Mouse (Mus musculus): Measurements from ENCODE around the gene Rimbp2. TPM values are rescaled to one million over a fixed set of nuclear protein-coding genes. Genes with fewer than 3 reads are reported as not detected.
"Not testable (repeated sequence)": the region's sequence is repeated elsewhere in the genome, so short reads cannot be mapped to it uniquely, and the experiment has no call there.

Rimbp2 gene
- total RNA-seq, 4 experiments from 2014 or later: 109 to 137 (median 123) TPM

DNA sequence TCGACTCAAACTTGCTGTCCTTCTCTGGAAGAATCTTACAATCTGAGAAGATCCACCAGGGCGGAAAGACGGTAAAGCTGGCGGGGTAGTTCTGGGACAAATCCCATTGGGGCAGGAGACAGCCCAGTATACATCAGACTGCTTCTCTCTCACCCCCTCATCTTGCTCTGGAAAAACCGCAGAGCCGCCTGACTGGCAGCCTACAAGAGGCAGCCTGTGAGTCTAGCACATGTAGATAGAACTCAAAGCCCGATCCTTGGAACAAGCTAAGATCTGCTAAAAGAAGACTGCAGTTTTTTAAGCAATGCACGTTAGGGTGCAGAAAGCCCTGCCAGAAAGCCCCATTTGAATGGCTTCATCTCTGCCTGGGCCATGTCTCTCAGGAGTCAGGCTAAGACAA is 207.0 kb downstream of the Rimbp2 start:
- DNase-seq (ENCODE audit: low spot score in 2 of 2): no peak

DNA sequence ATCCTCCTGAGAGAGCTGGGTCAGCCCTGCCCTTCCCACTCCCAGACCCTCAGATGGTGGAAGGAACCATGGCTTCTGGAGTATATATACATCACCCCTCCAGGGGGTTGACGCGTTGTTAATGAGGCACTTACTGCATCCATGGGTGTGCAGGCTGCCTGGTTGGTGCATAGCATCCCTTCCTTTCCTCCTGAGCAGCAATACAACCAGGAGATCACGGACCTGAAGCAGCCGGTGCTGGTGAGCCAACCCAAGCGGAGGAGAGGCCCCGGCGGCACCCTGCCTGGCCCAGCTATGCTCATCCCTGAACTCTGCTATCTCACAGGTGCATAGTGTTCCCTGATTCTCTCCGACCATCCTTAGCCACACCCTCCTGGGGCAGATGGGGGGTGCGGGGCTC is 208.1 kb downstream of the Rimbp2 start:
- no peak for DNase-seq (ENCODE audit: low spot score in 2 of 2)

DNA sequence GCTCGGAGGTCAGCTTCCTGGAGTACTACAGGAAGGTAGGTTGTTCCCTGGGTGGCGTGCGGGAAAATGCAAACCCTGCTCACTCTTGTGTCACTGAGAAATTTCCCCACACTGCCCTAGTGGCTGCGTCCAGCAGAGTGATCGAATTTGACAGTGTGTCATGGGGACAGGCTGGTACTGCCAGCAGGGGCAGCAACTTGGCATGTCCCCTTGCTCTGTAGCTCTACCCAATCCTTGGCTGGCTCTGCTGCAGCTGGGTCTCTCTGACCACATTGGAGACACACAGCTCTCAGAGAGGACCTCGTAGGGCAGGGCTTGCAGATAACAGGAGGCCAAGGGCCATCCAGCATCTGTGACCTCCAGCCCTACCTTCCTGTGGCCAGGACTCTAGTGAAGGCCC is 208.9 kb downstream of the Rimbp2 start:
- DNase-seq (ENCODE audit: low spot score in 2 of 2): no peak

DNA sequence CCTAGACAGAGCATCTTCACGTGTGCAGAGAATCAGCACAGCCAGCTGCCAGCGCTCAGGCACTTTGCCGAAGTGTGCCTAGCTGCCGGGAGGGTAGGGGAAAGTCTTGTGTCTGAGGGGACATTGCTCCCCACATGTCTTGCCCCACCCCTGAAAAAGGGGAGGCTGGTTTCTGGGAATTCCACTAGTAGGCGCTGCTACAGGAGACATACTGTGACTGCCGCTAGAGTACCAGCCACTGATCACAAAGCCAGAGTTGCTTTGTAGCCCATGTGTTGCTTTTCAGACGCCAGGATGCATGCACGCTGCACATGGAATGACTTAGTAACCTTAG is 213.5 kb downstream of the Rimbp2 start:
- no peak for DNase-seq (ENCODE audit: low spot score in 2 of 2)

DNA sequence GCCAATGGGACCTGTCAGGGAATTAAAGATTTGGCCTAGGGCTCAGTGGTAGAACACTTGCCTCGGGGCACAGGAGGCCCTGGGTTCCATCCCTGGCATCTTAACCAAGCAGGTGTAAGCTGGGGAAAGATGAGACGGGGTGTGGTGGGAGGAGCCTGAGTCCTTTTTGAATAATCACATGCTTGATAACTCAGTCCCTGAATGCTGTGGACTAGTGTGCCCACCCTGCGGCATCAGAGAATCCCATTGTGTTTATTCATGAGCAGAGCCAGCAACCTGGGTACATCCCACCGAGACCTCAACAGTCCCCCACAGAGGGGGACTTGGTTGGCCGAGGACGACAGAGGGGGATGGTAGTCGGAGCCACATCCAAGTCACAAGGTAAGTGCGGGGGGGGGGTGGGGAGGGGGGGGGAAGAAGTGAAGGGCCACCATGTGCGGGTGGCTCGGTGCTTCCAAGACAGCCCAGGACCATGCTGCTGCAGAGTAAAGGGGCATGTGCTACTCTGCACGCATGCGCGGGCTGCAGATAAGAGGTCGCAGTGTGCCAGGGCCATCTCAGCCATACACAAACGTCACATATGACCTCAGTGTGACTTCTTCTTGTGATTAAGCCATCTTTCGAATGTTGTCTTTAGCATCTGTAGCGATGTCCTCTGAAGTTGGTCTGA is 214.0 kb downstream of the Rimbp2 start:
- no peak for DNase-seq (ENCODE audit: low spot score in 2 of 2)

DNA sequence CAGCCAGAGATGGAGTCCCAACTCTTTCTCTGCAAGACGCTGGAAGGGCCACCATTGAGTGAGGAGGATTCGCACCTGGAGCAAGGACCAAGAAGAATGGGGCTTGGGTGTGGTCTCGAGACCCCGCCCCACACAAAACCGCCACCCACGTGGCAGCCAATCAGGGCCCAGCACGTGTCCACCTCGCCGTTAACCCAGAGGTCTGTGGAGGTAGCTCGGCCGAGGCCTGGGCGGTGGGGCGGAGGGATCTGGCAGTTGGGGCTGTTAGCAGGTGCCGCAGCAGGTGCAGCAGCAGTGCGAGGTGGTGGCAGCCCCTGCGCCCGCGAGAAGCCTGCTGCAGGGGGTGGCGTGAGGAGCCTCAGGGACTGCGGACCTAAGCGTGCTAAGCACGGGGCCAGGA is 217.4 kb downstream of the Rimbp2 start:
- no peak for DNase-seq (ENCODE audit: low spot score in 2 of 2)

DNA sequence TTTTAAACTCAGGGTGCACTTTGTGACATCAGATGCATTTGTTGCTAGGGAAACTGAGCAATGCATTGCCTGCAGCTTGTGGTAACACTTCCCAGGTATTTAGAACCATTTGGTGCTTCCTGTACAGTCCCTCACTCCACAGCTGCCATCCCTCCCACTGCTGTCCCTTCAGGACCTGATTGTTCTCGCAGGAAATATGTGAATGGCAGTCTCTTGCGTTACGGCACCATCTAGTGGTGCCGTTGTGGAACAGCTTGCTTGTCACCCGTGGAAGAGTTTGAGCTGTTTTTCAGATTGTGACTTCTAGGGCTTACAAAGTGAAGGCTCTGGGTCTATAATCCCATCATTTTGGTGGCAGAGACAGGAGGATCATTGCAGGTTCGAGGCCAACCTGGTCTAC is 219.3 kb downstream of the Rimbp2 start:
- peak; percentile 45 to 62 for DNase-seq (ENCODE audit: low spot score in 2 of 2)

DNA sequence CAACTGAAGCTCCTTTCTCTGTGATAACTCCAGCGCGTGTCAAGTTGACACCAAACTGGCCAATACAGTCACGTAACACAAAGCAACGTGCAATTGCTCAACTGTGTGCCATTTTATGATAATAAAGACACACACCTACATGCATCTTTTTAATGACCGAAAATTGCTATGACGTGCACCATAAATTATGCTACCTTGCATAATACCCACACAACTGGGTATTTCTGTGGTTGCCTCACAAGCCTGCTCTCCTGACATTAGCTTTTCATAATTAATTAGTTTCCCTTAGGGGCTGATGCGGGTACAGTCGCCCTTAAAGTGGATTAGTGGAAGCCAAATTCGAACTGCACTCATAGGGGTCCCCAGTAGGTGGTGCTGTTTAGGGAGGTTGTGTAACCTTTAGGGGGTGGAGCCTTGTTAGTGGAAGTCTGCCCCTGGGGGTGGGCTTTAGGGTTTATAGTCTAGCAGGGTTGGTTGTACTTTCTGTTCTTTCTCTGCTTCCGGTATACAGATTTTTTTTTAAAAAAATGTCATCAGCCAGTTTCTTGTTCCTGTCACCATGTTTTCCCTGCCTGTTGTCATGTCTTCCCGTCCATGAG is 220.8 kb downstream of the Rimbp2 start:
- DNase-seq (ENCODE audit: low spot score in 2 of 2): no peak

DNA sequence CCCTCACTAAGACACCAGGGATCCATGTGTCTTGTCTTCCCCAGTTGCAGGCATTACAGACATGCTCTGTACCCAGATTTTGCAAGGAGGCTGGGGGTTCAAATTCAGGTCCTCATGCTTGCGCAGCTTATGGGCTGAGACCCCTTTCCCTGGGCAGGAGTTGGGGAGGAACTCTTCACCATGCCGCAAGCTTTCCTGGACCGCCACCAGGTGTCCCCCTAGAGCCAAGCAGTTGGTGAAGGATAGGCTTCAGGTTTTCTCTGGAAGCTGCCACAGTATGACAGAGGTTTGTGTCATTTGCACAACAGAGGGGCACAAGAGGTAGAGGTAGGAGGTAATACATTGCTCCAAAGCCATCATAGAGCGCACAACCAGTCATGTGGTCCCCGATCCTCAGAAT is 222.7 kb downstream of the Rimbp2 start:
- no peak for DNase-seq (ENCODE audit: low spot score in 2 of 2)

DNA sequence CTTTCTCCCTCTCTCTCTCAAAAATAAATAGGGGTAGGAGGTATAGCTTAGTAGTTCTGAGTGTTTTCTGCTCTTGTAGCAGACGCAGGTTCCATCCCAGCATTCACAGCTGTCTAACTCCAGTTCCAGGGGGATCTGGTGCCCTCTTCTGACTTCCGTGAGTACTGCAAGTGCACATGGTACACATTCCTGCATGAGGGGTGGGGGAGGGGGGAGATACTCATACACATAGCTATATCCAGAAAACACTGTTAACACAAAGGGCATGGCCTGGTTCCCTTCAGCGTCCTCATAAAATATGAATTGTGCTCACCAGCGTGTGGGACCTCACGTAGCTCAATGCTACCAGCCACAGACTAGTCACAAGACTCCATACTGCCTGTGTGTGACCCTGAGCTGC is 223.9 kb downstream of the Rimbp2 start:
- DNase-seq (ENCODE audit: low spot score in 2 of 2): no peak

DNA sequence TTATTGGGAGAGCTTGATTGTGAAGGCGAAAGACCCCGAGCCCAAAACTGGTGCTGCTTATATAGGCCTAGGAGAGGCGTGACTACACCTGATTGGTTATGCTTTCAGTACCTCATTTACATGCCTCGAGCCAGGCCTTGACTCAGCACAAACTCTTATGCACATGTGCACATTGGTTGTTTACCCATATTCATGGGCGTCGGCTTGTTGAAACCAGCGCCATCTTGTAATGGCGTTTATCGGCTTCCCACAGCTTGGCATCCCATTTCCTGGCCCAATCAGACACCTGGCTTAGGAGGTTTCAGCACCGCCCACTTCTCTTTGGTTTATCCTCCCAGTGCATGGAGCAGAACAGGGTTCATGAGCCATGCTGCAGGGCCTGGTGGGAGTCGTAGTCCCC is 232.8 kb downstream of the Rimbp2 start:
- DNase-seq (ENCODE audit: low spot score in 2 of 2): not testable (repeated sequence)

DNA sequence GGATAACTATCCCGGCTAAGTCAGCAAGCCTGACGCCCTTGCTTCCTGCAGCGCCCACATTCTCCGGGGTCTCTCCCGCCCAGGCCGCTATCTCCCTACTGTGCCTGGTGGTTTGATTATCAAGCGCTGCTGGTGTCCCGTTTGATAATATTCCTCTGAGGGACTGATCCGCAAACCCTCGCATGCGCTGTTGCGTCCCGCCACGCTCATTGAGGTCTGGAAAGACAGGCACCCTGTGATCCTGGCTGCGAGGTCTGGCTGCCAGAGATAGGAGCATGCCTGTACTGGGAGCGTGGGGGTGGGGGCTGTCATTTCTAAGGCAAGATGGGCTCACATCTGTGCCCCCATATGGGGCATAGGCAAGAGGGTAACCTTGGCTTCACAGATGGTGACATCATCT is 238.1 kb downstream of the Rimbp2 start:
- no peak for DNase-seq (ENCODE audit: low spot score in 2 of 2)

DNA sequence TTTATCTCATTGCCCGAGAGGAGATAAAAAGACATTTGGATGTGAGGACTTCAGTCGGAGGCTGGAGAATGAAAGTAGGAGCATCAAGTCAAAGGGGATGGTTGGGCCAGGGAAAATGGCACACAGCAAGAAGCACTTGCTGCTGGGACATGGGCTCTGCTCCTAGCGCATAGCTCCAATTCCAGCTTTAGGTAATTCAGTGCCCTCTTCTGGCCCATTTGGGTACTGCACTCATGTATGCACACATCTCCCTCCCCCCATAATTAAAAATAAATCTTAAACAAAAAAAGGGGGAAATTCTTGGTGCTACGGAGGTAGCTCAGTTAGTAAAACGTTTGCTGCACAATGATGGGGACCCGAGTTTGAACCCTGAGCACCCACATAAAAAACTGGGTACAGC is 241.4 kb downstream of the Rimbp2 start:
- no peak for DNase-seq (ENCODE audit: low spot score in 2 of 2)

DNA sequence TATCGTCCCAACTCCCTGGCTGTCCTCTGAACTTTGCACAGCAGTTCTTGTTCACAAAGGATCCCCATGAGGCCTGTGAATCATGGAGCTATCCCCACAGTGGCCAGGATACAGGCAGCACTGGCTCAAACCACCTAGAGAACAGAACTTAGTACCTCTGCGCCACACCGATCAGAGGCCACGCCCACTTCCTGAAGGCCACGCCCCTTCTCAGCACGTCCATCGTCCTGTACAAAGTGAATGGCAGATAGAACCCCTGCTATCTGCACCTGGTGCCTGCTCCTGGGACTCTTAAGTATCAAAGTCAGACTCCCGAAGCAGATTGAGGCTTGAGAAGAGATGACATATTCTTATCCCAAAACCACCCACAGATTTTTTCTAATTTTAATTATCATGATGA is 242.7 kb downstream of the Rimbp2 start:
- DNase-seq (ENCODE audit: low spot score in 2 of 2): no peak

DNA sequence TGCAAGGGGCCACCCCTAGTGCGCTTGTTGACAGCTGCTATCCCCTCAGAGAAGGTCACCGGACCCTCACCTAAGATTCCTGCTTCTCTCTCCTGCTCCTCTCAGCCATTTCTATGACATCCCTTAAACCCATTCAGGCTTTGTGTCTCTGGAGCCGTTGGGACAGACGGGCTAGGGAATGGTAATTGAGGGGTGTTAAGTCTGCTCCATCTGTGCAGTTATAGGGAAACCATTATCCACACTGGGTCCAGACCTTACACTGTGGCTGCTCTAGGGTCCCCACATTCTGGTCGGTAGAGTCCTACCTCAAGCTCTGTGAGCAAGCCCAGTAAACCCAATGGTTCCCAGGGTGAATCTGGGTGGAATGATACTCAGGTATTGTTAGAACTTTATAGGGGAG is 244.4 kb downstream of the Rimbp2 start:
- no peak for DNase-seq (ENCODE audit: low spot score in 2 of 2)

Other genes starting within 250 kb of the Rimbp2 start
- 10 to 100 TPM; 28.6 to 39.2 (median 33.4) TPM for gene Stx2, start 55.1 kb upstream of the Rimbp2 start, total RNA-seq (2022)
- gene Ran, start 66.6 kb upstream of the Rimbp2 start, total RNA-seq (2022): 100 to 1,000 TPM; 159 to 183 (median 167) TPM
- under 1 TPM; 0.53 to 0.74 (median 0.62) TPM for gene Adgrd1, start 143.3 kb upstream of the Rimbp2 start, total RNA-seq (2022)